Comparison of ENCODE assay signal across 22 mouse cellular contexts in the genomic region with DNA sequence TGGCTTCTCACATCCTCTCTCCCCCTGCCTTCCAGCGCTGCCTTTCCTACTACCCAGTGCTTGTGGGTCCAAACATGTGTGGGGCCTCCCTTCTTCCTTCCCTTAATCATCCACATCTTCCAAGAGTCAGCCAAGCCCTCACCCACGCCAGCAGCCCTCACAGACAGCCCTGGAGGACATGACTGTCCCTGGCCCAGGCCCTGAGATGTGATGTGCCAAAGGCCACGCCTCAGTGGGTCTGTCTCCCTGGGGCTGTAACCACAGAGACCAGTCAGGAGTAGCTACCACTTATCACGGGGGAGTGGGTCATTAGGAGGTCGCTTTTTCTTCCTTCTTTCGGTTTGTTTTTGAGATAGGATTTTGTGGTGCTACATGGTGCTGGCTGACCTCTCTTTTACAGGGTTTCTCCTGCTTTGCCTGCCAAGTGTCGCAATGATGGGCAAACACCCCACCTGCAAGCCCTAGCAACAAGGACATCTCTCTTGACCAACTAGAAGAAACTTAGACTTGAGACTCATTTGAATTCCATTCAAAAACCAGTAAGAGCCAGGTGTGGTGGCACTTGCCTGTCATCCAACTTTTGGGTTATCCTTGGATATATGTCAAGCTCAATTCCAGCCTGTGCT. TPM values are rescaled to one million over a fixed set of nuclear protein-coding genes. Genes with fewer than 3 reads are reported as not detected.
DNase-seq lines count a peak whose midpoint lies in the region; ATAC-seq lines count a peak whose summit lies in the region.
"Had no signal": no experiment of that assay in that cellular context is flagged by ENCODE, and none has a peak within 500 bp of the region (broad histone marks: within the 10 kb centered on the region; RNA-seq: fewer than 3 reads in every experiment).

No protein-coding gene starts in this region.

- 48% methylated on average over 7 of the region's 7 CpGs for WGBS in heart, embryonic 12.5 days
- WGBS in midbrain, embryonic 11.5 days = 71% methylated on average over 7 of the region's 7 CpGs
- WGBS in midbrain, embryonic 15.5 days = 75% methylated on average over 7 of the region's 7 CpGs

- no peak overlapping the region for H3K27ac ChIP-seq in heart, embryonic 12.5 days (ENCODE audit: poor library complexity, severe bottlenecking)
- no peak overlapping the region for H3K27ac ChIP-seq in midbrain, embryonic 11.5 days (ENCODE audit: low read depth, low read length)
- no peak overlapping the region for H3K27ac ChIP-seq in midbrain, embryonic 15.5 days
- H3K27ac ChIP-seq: liver, embryonic 13.5 days; neural tube, embryonic 12.5 days had no signal

- peak; percentile 55 for DNase-seq in heart, adult 8-10 months (ENCODE audit: low spot score)
- DNase-seq in midbrain, embryonic 11.5 days (ENCODE audit: low spot score, missing footprints) = peak; percentile 56
- peak; percentile 59 for DNase-seq in gastrocnemius, postnatal 14 days
- peak; percentile 52 for DNase-seq in testis, postnatal 14 days (ENCODE audit: low spot score)
- no peak for DNase-seq in yolk sac, embryonic 10.5 days (ENCODE audit: low spot score)
- DNase-seq: cerebellum, adult 2 months; embryo, embryonic 11 days; forebrain, postnatal 0 days; kidney, adult 9 months; layer of hippocampus, adult 9-11 months; liver, embryonic 13.5 days; lung, postnatal 4 days; spleen, adult 18-20 months; thymus, postnatal 36 days had no signal

- H3K4me2 ChIP-seq in heart, embryonic 12.5 days = no peak overlapping the region
- no peak overlapping the region for H3K4me2 ChIP-seq in midbrain, embryonic 11.5 days
- no peak overlapping the region for H3K4me2 ChIP-seq in midbrain, embryonic 15.5 days
- H3K4me2 ChIP-seq: liver, embryonic 13.5 days; neural tube, embryonic 12.5 days had no signal

- H3K4me1 ChIP-seq in heart, embryonic 12.5 days (replicated peaks) = peaks cover 7% of the 10 kb centered on the region
- H3K4me1 ChIP-seq in midbrain, embryonic 11.5 days (ENCODE audit: control insufficient read depth, insufficient read depth, low read length) = 0 out of 2 replicates have a peak, but pooled peaks cover 4% of the 10 kb centered on the region
- no peaks in the 10 kb centered on the region for H3K4me1 ChIP-seq in midbrain, embryonic 15.5 days
- H3K4me1 ChIP-seq: neural tube, embryonic 12.5 days had no signal

- intact Hi-C loops in gastrocnemius, postnatal 14 days (cut with DNase I; ENCODE audit: low total_unique reads) = no loop called here

- no peak overlapping the region for H3K9ac ChIP-seq in heart, embryonic 12.5 days
- H3K9ac ChIP-seq in midbrain, embryonic 11.5 days (ENCODE audit: low read length) = no peak overlapping the region
- H3K9ac ChIP-seq in midbrain, embryonic 15.5 days = no peak overlapping the region
- H3K9ac ChIP-seq: forebrain, postnatal 0 days; liver, embryonic 13.5 days; neural tube, embryonic 12.5 days had no signal

- H3K4me3 ChIP-seq in heart, embryonic 12.5 days = no peak overlapping the region
- no peak overlapping the region for H3K4me3 ChIP-seq in midbrain, embryonic 11.5 days (ENCODE audit: low read depth, low read length)
- no peak overlapping the region for H3K4me3 ChIP-seq in midbrain, embryonic 15.5 days
- H3K4me3 ChIP-seq: liver, embryonic 13.5 days; neural tube, embryonic 12.5 days had no signal

- H3K36me3 ChIP-seq in heart, embryonic 12.5 days = no peaks in the 10 kb centered on the region
- no peaks in the 10 kb centered on the region for H3K36me3 ChIP-seq in midbrain, embryonic 11.5 days (ENCODE audit: control insufficient read depth, insufficient read depth, low read length)
- no peaks in the 10 kb centered on the region for H3K36me3 ChIP-seq in midbrain, embryonic 15.5 days (replicated peaks)
- H3K36me3 ChIP-seq: liver, embryonic 13.5 days; neural tube, embryonic 12.5 days had no signal

- no peaks in the 10 kb centered on the region for H3K9me3 ChIP-seq in heart, embryonic 12.5 days (replicated peaks)
- no peaks in the 10 kb centered on the region for H3K9me3 ChIP-seq in midbrain, embryonic 11.5 days (ENCODE audit: control insufficient read depth, low read length)
- no peaks in the 10 kb centered on the region for H3K9me3 ChIP-seq in midbrain, embryonic 15.5 days
- H3K9me3 ChIP-seq: liver, embryonic 13.5 days; neural tube, embryonic 12.5 days had no signal

- no peak for ATAC-seq in heart, embryonic 12.5 days (ENCODE audit: insufficient number of reproducible peaks, low FRiP score)
- no peak for ATAC-seq in midbrain, embryonic 11.5 days (ENCODE audit: low FRiP score)
- ATAC-seq in midbrain, embryonic 15.5 days (replicated peaks) = no peak
- ATAC-seq: CD4-positive, CD25-positive, alpha-beta regulatory T cell, adult 4 months; forebrain, postnatal 0 days had no signal

- 0 out of 2 replicates have a peak, but pooled peaks cover 2% of the 10 kb centered on the region for H3K27me3 ChIP-seq in heart, embryonic 12.5 days (replicated peaks)
- no peaks in the 10 kb centered on the region for H3K27me3 ChIP-seq in midbrain, embryonic 11.5 days (ENCODE audit: control insufficient read depth, insufficient read depth, low read length)
- H3K27me3 ChIP-seq in midbrain, embryonic 15.5 days (replicated peaks) = no peaks in the 10 kb centered on the region
- H3K27me3 ChIP-seq: liver, embryonic 13.5 days; neural tube, embryonic 12.5 days had no signal

RNA-seq across cellular contexts. Expression of a gene that starts 15.0 kb away (rescaled TPM):
- 10 to 100 TPM; 31.0 to 46.7 (median 38.3) TPM for total RNA-seq in heart, adult 8-10 months (2022)
- 15.8 and 16.0 TPM in 2 replicates for polyA plus RNA-seq in heart, embryonic 12.5 days (2016; fragmentation: Nextera tagmentation; extraction: Ambion mirVana)
- 9.8 and 10.9 TPM in 2 replicates for polyA plus RNA-seq in midbrain, embryonic 11.5 days (2014; fragmentation: Nextera tagmentation; extraction: Ambion mirVana)
- polyA plus RNA-seq in midbrain, embryonic 15.5 days (2015; fragmentation: Nextera tagmentation; extraction: Ambion mirVana) = 37.3 and 39.8 TPM in 2 replicates
- total RNA-seq in gastrocnemius, postnatal 14 days (2021) = 100 to 1,000 TPM in 1 of 2 experiments, 1 to 10 TPM in 1; 9.2 to 104 TPM

RNA-seq across cellular contexts. Expression of a gene that starts 28.3 kb away (rescaled TPM):
- total RNA-seq in heart, adult 8-10 months (2022) = not detected
- not detected in 2 replicates for polyA plus RNA-seq in heart, embryonic 12.5 days (2016; fragmentation: Nextera tagmentation; extraction: Ambion mirVana)
- not detected in 2 replicates for polyA plus RNA-seq in midbrain, embryonic 11.5 days (2014; fragmentation: Nextera tagmentation; extraction: Ambion mirVana)
- not detected in 2 replicates for polyA plus RNA-seq in midbrain, embryonic 15.5 days (2015; fragmentation: Nextera tagmentation; extraction: Ambion mirVana)
- total RNA-seq in gastrocnemius, postnatal 14 days (2021) = not detected
- total RNA-seq: forebrain, postnatal 0 days; left cerebral cortex, postnatal 25 days; midbrain, postnatal 0 days had no signal
- polyA plus RNA-seq: CD4-positive, CD25-positive, alpha-beta regulatory T cell, adult 4 months; cerebellum, adult 2 months; forebrain, postnatal 0 days; heart, embryonic 14.5 days; liver, embryonic 13.5 days; midbrain, postnatal 0 days; neural tube, embryonic 12.5 days; stomach, embryonic 16.5 days had no signal

RNA-seq across cellular contexts. Expression of a gene that starts 46.9 kb away (rescaled TPM):
- not detected for total RNA-seq in heart, adult 8-10 months (2022)
- not detected in 2 replicates for polyA plus RNA-seq in heart, embryonic 12.5 days (2016; fragmentation: Nextera tagmentation; extraction: Ambion mirVana)
- not detected in 2 replicates for polyA plus RNA-seq in midbrain, embryonic 11.5 days (2014; fragmentation: Nextera tagmentation; extraction: Ambion mirVana)
- not detected in 2 replicates for polyA plus RNA-seq in midbrain, embryonic 15.5 days (2015; fragmentation: Nextera tagmentation; extraction: Ambion mirVana)
- not detected for total RNA-seq in gastrocnemius, postnatal 14 days (2021)
- total RNA-seq: forebrain, postnatal 0 days; left cerebral cortex, postnatal 25 days; midbrain, postnatal 0 days had no signal
- polyA plus RNA-seq: CD4-positive, CD25-positive, alpha-beta regulatory T cell, adult 4 months; cerebellum, adult 2 months; forebrain, postnatal 0 days; heart, embryonic 14.5 days; liver, embryonic 13.5 days; midbrain, postnatal 0 days; neural tube, embryonic 12.5 days; stomach, embryonic 16.5 days had no signal

RNA-seq across cellular contexts. Expression of a gene that starts 58.3 kb away (rescaled TPM):
- not detected for total RNA-seq in heart, adult 8-10 months (2022)
- polyA plus RNA-seq in heart, embryonic 12.5 days (2016; fragmentation: Nextera tagmentation; extraction: Ambion mirVana) = 0.31 TPM in 1 of 2 replicates, not detected in the other
- polyA plus RNA-seq in midbrain, embryonic 11.5 days (2014; fragmentation: Nextera tagmentation; extraction: Ambion mirVana) = not detected in 2 replicates
- polyA plus RNA-seq in midbrain, embryonic 15.5 days (2015; fragmentation: Nextera tagmentation; extraction: Ambion mirVana) = 0.36 TPM in 1 of 2 replicates, not detected in the other
- total RNA-seq in gastrocnemius, postnatal 14 days (2021) = not detected
- total RNA-seq: forebrain, postnatal 0 days; left cerebral cortex, postnatal 25 days; midbrain, postnatal 0 days had no signal
- polyA plus RNA-seq: CD4-positive, CD25-positive, alpha-beta regulatory T cell, adult 4 months; forebrain, postnatal 0 days; heart, embryonic 14.5 days; midbrain, postnatal 0 days; neural tube, embryonic 12.5 days had no signal
